Mouse (Mus musculus): ENCODE measurements around the gene Pcif1.
"Not testable (repeated sequence)": the region's sequence is repeated elsewhere in the genome, so short reads cannot be mapped to it uniquely, and the experiment has no call there.

- not testable (repeated sequence) for TF ChIP-seq CTCF, EP300 (IDR thresholded peaks at IDR 0.05; ENCODE audit: low read depth)
These were observed 15.7 kb upstream of the Pcif1 start for GRCm38 (mm10) chr2:164863411-164863810.
